Mouse (Mus musculus) ovary, postnatal 14 days (tissue): ENCODE measurements at regions not wholly inside any gene's neighbourhood (a gene's known extent, or its start where the extent isn't known, plus 50 kb on each side); places are given as distances from the start of the nearest gene placed in this dataset.
A peak's percentile ranks its signal among the peaks of the same experiment; 100 is the strongest.
"Not testable (repeated sequence)": the region's sequence is repeated elsewhere in the genome, so short reads cannot be mapped to it uniquely, and the experiment has no call there.

Experiments used
- DNase-seq: peaks from one replicate; pipeline ENCODE4 v3.0.0; 2022; ENCODE audit warnings: low spot score

GRCm38 (mm10) chr15:34027111-34027510, 330.6 kb downstream of the 9430069I07Rik start:
- DNase-seq, result not testable (repeated sequence)

- no peak for DNase-seq
Observed at GRCm38 (mm10) chr15:34025396-34025795, 332.3 kb downstream of the 9430069I07Rik start.

- DNase-seq, result peak; percentile 68
Observed at GRCm38 (mm10) chr15:34021857-34022256, 335.8 kb downstream of the 9430069I07Rik start.

- DNase-seq, result peak; percentile 2
Observed at GRCm38 (mm10) chr15:34016397-34017156, 341.1 kb downstream of the 9430069I07Rik start.

GRCm38 (mm10) chr15:34008591-34008990, 349.1 kb downstream of the 9430069I07Rik start:
- no peak for DNase-seq

GRCm38 (mm10) chr15:33992383-33992782, 365.3 kb downstream of the 9430069I07Rik start:
- DNase-seq, result no peak

- no peak for DNase-seq
Observed at GRCm38 (mm10) chr15:33975077-33975476, 382.6 kb downstream of the 9430069I07Rik start.

GRCm38 (mm10) chr15:33973466-33973865, 384.2 kb downstream of the 9430069I07Rik start:
- DNase-seq, result no peak

- no peak for DNase-seq
Observed at GRCm38 (mm10) chr15:33969409-33969808, 388.3 kb downstream of the 9430069I07Rik start.

- no peak for DNase-seq
Observed at GRCm38 (mm10) chr15:33935013-33935664, 422.5 kb downstream of the 9430069I07Rik start.

- DNase-seq, result no peak
Observed at GRCm38 (mm10) chr15:33926446-33926845, 431.2 kb downstream of the 9430069I07Rik start.

- no peak for DNase-seq
Observed at GRCm38 (mm10) chr15:33924094-33924890, 433.4 kb downstream of the 9430069I07Rik start.

- DNase-seq, result no peak
Observed at GRCm38 (mm10) chr15:33914891-33915290, 442.8 kb downstream of the 9430069I07Rik start.

- no peak for DNase-seq
Observed at GRCm38 (mm10) chr15:33906727-33907479, 450.8 kb downstream of the 9430069I07Rik start.

GRCm38 (mm10) chr15:33896076-33896475, 461.6 kb downstream of the 9430069I07Rik start:
- DNase-seq, result no peak

- DNase-seq, result no peak
Observed at GRCm38 (mm10) chr15:33890606-33891005, 467.1 kb downstream of the 9430069I07Rik start.

- DNase-seq, result no peak
Observed at GRCm38 (mm10) chr15:33888865-33889368, 468.8 kb downstream of the 9430069I07Rik start.

- DNase-seq, result no peak
Observed at GRCm38 (mm10) chr15:33862224-33862752, 495.4 kb downstream of the 9430069I07Rik start.

GRCm38 (mm10) chr15:33825435-33826088, 532.1 kb downstream of the 9430069I07Rik start:
- no peak for DNase-seq

GRCm38 (mm10) chr15:33824826-33825225, 532.8 kb downstream of the 9430069I07Rik start:
- no peak for DNase-seq

- DNase-seq, result no peak
Observed at GRCm38 (mm10) chr15:33780960-33781359, 576.7 kb downstream of the 9430069I07Rik start.
